Mouse (Mus musculus) G1E-ER4 (cell line): Measurements from ENCODE around the gene Bcl2l12. TPM values are rescaled to one million over a fixed set of nuclear protein-coding genes. Genes with fewer than 3 reads are reported as not detected.

Source experiments
- GATA1 ChIP-seq: IDR thresholded peaks from one replicate; pipeline ENCODE4 v1.8.0; 2012; ENCODE audit warnings: low read length, inconsistent platforms
- polyA plus RNA-seq: library from polyadenylated mRNA; stranded (reverse); fragments of >175 nt; gene quantifications from 2 replicates; pipeline ENCODE4 v1.2.3, GENCODE M21; 2012

Bcl2l12 gene
- polyA plus RNA-seq, 1 experiment: 211 TPM

GRCm38 (mm10) chr7:45006503-45006902, 8.0 kb upstream of the Bcl2l12 start:
- no peak for TF ChIP-seq GATA1

GRCm38 (mm10) chr7:45005321-45005992, 6.9 kb upstream of the Bcl2l12 start:
- TF ChIP-seq GATA1: no peak

- no peak for TF ChIP-seq GATA1
Observed at GRCm38 (mm10) chr7:45004546-45004945, 6.0 kb upstream of the Bcl2l12 start.

- no peak for TF ChIP-seq GATA1
Observed at GRCm38 (mm10) chr7:45002440-45002839, 3.9 kb upstream of the Bcl2l12 start.

DNA sequence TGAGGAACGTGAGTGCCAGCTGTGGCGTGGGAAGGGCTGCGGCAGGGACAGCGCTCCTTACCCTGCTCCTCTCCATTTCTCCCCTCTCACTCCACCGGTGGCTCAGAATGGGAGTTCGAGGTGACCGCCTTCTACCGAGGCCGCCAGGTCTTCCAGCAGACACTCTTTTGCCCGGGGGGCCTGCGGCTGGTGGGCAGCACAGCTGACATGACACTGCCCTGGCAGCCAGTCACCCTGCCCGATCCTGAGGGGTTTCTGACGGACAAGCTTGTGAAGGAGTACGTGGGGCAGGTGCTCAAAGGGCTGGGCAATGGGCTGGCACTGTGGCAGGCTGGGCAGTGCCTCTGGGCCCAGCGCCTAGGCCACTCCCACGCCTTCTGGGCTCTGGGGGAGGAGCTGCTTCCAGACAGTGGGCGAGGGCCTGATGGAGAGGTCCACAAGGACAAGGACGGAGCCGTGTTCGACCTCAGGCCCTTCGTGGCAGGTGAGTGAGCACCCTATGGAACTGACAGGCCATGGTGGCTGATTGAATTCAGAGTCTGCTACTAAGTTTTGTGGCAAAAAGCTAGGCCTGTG, 2.1 kb upstream of the Bcl2l12 start:
- TF ChIP-seq GATA1: no peak

DNA sequence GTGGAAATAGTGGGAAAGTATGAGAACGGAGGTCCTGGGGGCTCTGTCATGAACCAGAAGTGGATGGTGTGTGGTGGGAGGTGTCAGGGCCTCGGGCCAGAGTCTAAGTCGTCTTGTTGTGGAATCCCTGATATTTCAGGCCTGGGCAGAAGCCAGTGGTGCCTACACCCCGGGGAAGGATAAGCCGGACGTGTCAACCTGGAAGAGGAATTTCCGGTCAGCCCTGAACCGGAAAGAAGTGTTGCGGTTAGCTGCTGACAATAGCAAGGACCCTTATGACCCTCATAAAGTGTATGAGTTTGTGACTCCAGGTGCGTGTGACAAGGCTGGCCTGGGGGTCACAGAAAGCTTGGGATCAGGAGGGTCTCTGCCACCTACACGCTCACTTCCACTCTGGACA, 1.2 kb upstream of the Bcl2l12 start:
- no peak for TF ChIP-seq GATA1

GRCm38 (mm10) chr7:44997940-44998428, 528 bp downstream of the Bcl2l12 start:
- TF ChIP-seq GATA1: no peak

- no peak for TF ChIP-seq GATA1
Observed at GRCm38 (mm10) chr7:44997231-44997939, 1.1 kb downstream of the Bcl2l12 start, which contains the start of gene Irf3. Gene Irf3 (plus strand): TSS chr7:44997648.

DNA sequence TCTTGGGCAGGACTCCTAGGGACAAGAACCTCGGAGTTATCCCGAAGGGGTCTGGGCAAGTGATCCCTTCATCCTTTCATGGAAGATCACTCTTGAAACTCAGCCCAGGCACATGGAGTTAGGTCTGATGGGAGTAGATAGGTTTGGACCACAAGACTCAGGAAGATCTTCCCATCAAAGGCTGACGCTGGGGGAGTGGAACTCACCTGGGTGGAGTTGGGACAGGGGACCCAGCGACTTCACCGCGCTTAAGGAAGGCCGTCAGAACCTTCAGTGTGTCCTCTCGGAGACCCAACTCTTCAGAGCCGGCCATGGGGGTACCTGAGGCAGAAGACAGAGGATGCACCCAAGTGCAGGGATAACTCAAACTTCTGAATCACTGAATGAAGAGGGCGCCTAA, 1.8 kb downstream of the Bcl2l12 start:
- TF ChIP-seq GATA1: no peak

DNA sequence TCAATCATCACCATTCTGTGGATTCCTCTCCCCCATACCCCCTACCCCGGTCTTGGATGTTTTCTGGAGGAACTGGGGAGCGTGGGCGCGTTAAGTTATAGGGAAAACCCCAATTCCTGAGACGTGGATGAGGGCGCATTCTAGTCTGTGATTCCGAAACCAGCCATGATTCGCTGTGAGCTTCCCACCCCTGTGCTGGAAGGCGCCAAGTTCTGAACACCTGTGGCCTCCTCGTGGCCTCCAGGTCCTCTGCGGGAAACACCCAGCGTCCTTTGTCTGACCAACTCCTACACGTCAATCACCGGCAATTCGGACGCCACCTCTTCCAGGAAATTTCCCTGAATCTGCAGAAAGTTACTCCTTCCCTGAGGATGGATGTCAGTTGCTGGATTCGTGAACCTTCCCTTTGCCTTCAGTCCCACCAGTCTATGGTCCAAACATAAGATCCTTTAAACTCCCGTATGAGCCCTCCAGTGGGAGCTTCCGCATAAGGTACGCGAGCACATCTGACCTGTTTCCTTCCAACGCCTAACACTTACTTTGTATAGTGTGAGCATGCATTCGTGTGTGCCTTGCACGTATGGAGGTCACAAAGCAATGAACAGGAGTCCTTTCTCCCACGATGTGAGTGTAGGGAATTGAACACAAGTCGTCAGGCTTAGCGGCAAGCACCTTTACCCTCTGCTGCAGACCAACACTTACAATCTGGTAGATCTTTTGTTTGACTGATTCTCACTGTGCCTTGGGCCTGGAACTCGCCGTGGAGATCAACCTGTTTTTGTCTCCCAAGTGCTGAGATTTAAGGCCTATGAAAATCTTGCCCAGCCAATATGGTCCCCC, 11.4 kb downstream of the Bcl2l12 start:
- no peak for TF ChIP-seq GATA1

DNA sequence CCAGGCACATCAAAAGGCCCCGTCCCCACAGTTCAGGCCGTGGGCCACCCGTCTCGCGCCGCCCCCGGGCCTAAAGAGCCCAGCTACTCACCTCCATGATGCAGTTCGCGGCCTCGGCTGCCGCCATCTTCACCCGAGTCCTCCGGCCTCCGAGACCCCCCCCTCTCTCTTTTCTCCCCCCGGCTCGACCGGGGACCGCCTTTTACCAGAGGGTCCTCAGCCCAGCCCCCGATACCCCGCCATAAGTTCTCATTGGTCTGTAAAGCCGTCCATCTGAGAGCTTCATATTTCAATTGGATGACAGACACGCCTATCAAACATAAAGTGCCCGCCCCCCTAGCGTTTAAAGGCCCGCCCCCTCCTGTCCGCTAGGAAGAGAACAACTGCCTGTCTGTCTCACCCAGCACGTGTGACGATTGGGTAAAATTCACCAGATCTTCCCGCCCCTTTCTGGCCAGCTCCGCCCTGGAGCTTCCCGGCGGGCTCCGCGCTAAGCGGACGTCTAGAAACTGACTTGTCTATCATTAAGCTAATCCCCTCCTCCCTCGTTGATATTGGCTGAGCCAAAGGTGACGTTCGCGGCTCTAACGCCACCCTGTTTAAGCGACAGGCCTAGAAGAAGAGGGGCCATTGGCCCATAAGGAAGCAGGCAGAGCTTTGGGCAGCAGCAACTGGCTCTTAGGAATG, 12.2 kb downstream of the Bcl2l12 start, which contains the start of gene Prmt1:
TSS of gene Prmt1 (minus strand) at position 377 of the 687 bp plus-strand sequence.
- TF ChIP-seq GATA1: no peak

- TF ChIP-seq GATA1: no peak
Observed at GRCm38 (mm10) chr7:44985595-44986191, 12.8 kb downstream of the Bcl2l12 start.

DNA sequence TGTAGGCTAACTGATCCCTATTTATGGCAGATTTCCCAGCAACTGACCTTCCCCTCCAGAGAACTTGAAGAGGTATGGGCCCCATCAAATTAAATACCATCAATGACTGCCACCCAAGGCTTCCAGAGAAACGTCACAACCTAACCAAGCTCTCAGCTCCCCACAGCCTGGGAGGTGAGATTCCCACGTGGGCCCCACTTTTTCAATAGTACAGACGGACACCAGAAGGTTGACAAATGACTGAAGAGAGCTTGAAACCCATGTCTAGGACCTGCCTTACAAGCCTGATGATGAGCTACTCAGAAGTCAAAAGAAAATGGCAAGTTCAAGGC, 13.7 kb downstream of the Bcl2l12 start:
- no peak for TF ChIP-seq GATA1

DNA sequence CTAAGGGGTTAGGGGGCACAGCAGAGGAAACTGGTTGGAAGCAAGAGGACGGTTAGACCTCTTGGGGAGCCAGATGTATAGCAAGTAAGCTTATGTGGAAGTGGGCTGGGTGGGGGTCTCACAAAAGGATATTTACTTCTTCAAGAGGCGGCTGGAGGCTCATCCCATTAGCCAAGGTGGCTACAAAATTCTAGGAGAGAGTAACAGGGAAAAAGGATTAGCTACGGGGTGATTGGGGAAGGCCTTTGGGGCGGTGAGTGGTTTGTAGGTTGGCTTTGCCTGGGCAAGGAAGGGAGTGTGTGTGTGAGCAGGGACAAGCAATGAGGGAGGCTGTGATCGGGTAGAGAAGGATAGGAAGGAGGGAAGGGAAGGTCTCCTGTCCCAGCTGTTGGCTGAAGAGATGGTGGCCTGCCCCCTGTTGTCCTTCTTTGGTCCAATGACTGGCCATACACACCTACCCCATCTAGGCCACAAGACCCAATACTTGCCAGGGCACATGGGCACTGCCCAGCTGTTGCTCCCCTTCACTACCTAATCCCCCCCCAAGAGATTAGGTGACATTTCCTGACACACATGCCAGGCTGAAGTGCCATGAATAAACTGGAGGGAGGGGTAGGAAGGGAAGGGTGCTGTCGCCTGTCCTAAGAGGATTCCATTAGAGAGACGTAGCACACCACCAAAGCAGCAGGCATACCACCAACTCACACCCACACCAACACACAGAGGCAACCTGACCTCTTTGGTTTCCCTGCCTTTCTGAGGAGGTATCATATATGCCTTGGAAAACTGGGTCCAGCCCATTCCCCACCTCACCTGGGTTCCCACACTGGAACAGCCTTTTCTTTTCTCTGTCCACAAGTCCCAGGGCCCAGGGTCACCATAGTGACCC, 14.3 kb downstream of the Bcl2l12 start:
- no peak for TF ChIP-seq GATA1
